Mouse (Mus musculus): ENCODE results near the gene Gngt2. TPM values are rescaled to one million over a fixed set of nuclear protein-coding genes. Genes with fewer than 3 reads are reported as not detected.

Gene Gngt2
- polyA plus RNA-seq, 1 experiment from 2014 or later = 13.3 TPM

DNA sequence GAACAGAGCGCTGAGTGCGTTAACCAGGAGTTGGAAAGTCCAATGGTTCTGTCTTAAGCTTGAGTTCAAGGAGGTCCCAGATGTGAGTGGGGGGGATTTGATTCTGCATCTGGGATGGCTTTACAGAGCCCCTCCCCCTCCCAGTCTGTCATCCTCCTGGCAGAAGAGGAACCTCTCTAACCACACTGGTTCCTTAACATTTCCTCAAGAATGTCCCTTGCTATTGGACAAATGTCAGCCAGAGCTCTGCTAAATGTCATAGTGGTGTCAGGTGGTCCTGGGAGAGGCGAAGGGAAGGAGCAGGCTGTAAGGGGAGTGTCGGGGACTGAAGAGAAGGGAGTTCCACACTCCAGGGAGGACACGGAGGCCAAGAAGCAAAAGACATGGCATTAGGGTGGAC, 5.9 kb downstream of the Gngt2 start:
- Histone ChIP-seq H3K36me3 (no peaks in the 10 kb centered on the region), H3K9me3 (no peaks in the 10 kb centered on the region), H3K4me3 (no peak overlapping the region), H3K27me3 (peaks cover 28% of the 10 kb centered on the region), H3K4me2 (no peak overlapping the region), H3K4me1 (peaks cover 19% of the 10 kb centered on the region), H3K27ac (no peak overlapping the region; the same call in 1 of the 2 replicates), H3K9ac (no peak overlapping the region)
- WGBS = 71% methylated on average over 5 of the region's 5 CpGs
- ATAC-seq (ENCODE audit: insufficient number of reproducible peaks, insufficient read depth, low FRiP score, low TSS enrichment, low read depth) = no peak

DNA sequence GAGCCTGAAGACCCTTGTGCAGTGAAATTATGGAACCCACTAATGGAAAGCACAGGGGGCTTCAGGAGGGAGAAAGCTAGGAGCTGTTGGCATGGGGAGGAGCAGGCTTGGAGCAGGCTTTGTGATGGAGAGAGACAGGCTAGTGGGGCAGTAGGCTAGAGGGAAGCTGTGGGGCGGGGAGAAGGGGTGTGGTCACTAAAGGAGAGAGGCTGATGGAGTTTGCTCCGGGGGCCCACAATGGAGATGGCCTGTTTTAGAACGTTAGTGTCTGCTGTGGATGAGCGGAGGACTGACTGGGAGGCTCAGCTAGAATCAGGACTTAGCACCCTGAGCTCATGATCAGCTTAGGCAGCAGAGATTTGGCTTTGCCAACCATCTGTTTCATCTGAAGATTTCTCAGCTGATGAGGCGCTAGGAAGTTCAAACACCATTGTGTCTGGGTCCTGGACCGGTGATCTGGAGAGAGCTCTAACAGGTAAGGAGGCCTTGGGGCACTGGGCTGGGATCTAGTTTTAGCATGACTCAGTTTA, 6.5 kb downstream of the Gngt2 start:
- 68% methylated on average over 6 of the region's 6 CpGs for WGBS
- Histone ChIP-seq H3K36me3 (no peaks in the 10 kb centered on the region), H3K4me1 (peaks cover 19% of the 10 kb centered on the region), H3K9ac (no peak overlapping the region), H3K4me3 (no peak overlapping the region), H3K9me3 (no peaks in the 10 kb centered on the region), H3K4me2 (no peak overlapping the region), H3K27ac (no peak overlapping the region; the same call in 1 of the 2 replicates), H3K27me3 (peaks cover 28% of the 10 kb centered on the region)
- ATAC-seq (ENCODE audit: insufficient number of reproducible peaks, insufficient read depth, low FRiP score, low TSS enrichment, low read depth) = no peak

DNA sequence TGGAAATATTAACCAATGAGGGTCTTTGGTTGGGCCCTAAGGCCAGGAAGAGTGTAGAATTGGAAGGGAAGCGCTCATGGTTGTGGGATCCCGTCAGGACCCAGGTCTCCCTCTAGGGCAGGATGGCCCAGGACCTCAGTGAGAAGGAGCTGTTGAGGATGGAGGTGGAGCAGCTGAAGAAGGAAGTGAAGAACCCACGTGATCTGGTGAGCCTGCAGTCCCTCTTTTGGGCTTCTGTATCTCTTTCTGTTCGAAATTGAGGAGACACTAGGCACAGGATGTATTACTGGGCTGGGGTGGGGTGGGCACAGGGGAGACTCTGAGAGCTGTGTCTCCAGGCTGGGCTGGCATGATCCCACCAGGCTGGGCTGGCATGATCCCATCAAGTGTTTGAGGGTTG, 7.9 kb downstream of the Gngt2 start:
- Histone ChIP-seq H3K9ac (no peak overlapping the region), H3K4me1 (peaks cover 19% of the 10 kb centered on the region), H3K9me3 (no peaks in the 10 kb centered on the region), H3K4me2 (no peak overlapping the region), H3K36me3 (no peaks in the 10 kb centered on the region), H3K27ac (no peak overlapping the region), H3K4me3 (no peak overlapping the region), H3K27me3 (peaks cover 28% of the 10 kb centered on the region)
- no peak for ATAC-seq (ENCODE audit: insufficient number of reproducible peaks, insufficient read depth, low FRiP score, low TSS enrichment, low read depth)
- WGBS = 64% methylated on average over 4 of the region's 4 CpGs

DNA sequence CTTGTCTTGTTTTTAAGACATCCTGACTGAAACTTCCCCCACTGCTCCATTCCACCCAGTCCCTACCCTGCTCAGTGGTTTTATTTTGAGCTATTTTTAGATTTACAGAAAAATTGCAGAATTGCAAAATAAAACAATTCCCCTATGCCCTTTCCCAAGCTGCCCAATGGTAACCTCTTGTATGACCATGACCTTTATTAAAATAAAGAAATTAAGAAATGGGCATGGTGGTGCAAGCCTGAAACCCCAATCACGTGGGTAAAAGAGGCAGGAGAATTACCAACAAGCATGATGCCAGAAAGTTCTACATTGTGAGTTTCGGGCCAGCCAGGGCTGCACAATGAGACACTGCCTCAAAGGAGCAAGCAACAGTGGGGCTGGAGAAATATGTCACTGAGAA, 13.9 kb downstream of the Gngt2 start:
- Histone ChIP-seq H3K9me3 (no peaks in the 10 kb centered on the region), H3K36me3 (no peaks in the 10 kb centered on the region), H3K4me2 (no peak overlapping the region), H3K27me3 (no peaks in the 10 kb centered on the region), H3K9ac (no peak overlapping the region), H3K27ac (no peak overlapping the region), H3K4me1 (no peaks in the 10 kb centered on the region; the same call in 1 of the 2 replicates), H3K4me3 (no peak overlapping the region)
- no peak for ATAC-seq (ENCODE audit: insufficient number of reproducible peaks, insufficient read depth, low FRiP score, low TSS enrichment, low read depth)
- 72% methylated on average over 2 of the region's 2 CpGs for WGBS

GRCm38 (mm10) chr11:95853684-95854083, 16.7 kb downstream of the Gngt2 start:
- WGBS = 53% methylated on average over 5 of the region's 5 CpGs

DNA sequence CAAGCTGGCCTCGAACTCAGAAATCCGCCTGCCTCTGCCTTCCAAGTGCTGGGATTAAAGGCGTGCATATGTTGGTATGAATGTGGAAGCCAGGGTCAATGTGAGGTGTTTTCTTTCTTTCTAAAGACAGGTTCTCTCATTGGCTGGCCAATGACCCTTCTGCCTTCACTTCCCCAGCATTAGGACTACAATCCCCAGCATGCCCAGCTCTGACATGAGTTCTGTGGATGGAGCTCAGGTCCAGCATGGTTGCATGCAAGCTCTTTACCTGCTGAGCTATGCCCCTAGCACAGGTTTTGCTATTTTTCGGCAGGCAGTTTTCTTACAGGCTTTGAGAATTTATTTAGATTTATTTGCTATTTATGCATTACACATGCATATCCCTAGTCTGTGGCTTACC, 20.3 kb downstream of the Gngt2 start:
- Histone ChIP-seq H3K27ac (no peak overlapping the region), H3K36me3 (no peaks in the 10 kb centered on the region), H3K4me2 (0 out of 2 replicates have a peak overlapping the region, but pooled peaks have one; percentile 74), H3K9me3 (no peaks in the 10 kb centered on the region), H3K27me3 (no peaks in the 10 kb centered on the region), H3K9ac (0 out of 2 replicates have a peak overlapping the region, but pooled peaks have one; percentile 12), H3K4me3 (no peak overlapping the region), H3K4me1 (peaks cover 14% of the 10 kb centered on the region)
- WGBS = 77% methylated on average over 4 of the region's 4 CpGs
- no peak for ATAC-seq (ENCODE audit: insufficient number of reproducible peaks, insufficient read depth, low FRiP score, low TSS enrichment, low read depth)

More at GRCm38 (mm10) chr11:95853684-95854083, 16.7 kb downstream of the Gngt2 start:
- Histone ChIP-seq H3K9me3 (no peaks in the 10 kb centered on the region), H3K36me3 (no peaks in the 10 kb centered on the region), H3K4me2 (no peak overlapping the region), H3K4me3 (no peak overlapping the region), H3K27me3 (no peaks in the 10 kb centered on the region), H3K27ac (no peak overlapping the region), H3K9ac (no peak overlapping the region), H3K4me1 (peaks cover 7% of the 10 kb centered on the region; the same call in 1 of the 2 replicates)
- ATAC-seq (ENCODE audit: insufficient number of reproducible peaks, insufficient read depth, low FRiP score, low TSS enrichment, low read depth) = no peak

DNA sequence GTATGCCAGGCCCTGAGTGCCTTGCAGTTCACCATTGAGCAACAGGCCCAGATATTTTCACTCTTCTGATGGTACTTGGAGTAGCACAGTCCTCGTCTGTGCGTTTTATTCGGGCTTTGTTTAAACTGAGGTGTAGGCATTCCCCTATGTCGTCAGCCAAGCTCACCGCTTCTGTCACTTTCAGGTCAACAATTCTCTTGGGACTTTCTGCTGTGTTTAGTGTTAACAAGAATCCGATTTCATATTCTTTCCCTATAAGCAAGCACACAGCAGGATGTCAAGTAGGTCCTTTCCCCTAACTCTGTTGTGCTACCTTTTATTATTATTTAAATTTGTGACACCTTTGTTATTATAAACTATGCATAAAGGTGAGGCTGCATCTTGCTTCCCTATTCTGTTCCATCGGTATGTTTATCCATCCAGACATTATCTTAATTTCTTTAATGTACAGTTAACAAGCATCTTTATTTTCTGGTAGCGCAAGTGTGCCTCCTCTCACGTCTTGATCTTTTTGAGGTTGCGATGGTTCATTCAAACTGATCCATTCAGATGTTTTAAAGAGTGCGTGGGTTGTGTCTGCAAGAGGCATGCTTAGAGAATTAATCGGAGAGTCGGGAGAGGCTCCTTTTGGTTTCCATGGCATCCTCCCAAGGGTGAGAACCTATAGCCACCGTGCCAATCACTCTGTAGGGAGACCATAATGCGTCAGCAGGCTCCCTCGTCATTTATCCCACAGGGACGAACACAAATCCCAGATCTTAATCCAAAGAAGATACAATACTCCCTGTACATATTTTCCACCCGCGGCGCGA, 20.9 kb downstream of the Gngt2 start:
- WGBS = 21% methylated on average over 21 of the region's 21 CpGs
- peak overlapping the region; percentile 96 for H3K27ac ChIP-seq
- peak overlapping the region; percentile 71 for H3K4me3 ChIP-seq
- no peaks in the 10 kb centered on the region for H3K27me3 ChIP-seq
- H3K9me3 ChIP-seq = no peaks in the 10 kb centered on the region
- H3K4me1 ChIP-seq = peaks cover 14% of the 10 kb centered on the region
- H3K36me3 ChIP-seq = no peaks in the 10 kb centered on the region
- no peak for ATAC-seq (ENCODE audit: insufficient number of reproducible peaks, insufficient read depth, low FRiP score, low TSS enrichment, low read depth)
- peak overlapping the region; percentile 74 for H3K4me2 ChIP-seq
- H3K9ac ChIP-seq = peak overlapping the region; percentile 70

DNA sequence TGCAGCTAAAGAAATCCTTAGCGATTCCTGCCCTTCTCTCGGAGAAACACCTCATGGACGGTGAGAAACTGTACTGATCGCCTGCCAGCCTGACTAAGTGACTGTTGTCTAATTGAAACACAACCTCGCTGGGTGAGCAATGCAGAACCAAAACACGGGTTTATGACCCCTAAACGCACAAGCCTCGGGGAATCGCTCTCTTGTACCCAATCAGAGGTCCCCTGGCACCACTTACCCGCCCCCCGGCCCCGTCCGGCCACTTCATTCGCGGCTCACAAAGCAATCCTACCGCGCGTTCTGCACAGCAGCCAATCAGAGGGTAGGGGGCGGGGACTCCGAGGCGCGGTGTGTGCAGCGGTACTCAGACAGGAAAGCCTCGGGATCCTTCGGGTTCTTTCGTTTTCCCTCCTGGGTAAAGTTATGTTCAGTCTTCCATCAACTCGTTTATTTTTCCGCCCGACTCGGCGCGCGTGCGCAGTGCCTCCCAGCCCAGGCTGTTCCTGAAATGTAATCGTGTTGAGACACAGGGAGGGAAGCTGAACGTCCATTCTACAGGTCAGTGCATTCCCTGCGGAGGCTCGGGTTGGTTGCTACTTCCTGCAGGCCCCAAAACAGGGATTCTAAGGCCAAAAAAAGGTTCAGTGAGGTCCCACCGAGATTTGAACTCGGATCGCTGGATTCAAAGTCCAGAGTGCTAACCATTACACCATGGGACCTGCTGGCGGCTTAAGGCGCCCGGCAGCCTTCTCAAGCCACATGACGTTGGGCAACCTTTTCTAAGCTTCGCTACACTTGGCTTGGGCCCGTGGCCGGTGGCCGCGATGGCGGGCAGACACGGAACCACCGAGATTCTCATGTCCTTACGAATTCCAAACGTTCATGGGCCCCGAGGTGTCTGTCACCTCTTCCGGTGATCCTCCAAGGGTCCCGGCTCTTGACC, 21.8 kb downstream of the Gngt2 start:
- Histone ChIP-seq H3K4me2 (peak overlapping the region; percentile 74), H3K27ac (peak overlapping the region; percentile 96), H3K27me3 (no peaks in the 10 kb centered on the region), H3K9ac (peak overlapping the region; percentile 76), H3K4me3 (peak overlapping the region; percentile 71), H3K4me1 (peaks cover 14% of the 10 kb centered on the region), H3K36me3 (no peaks in the 10 kb centered on the region), H3K9me3 (no peaks in the 10 kb centered on the region)
- peak; percentile 98 for ATAC-seq (ENCODE audit: insufficient number of reproducible peaks, insufficient read depth, low FRiP score, low TSS enrichment, low read depth)
- WGBS = under 1% methylated on average over 58 of the region's 58 CpGs

DNA sequence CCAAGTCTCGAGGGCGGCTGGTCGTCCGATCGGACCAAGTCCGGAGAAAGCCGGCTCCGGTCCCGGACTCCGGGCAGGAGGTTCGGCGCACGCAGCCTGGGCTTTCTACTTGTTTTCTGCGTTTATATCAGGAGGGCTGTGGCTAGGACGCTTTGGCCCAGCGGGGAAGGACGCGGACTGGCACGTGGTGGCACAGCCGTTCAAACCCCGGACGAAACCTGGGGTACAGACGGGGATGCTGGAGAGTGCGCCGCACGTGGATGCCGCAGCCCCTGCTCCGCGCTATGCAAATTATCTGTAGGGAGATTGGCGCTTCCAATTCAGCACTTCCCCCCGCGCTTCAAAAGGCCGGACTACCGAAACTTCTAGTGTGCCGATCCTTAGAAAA, 22.4 kb downstream of the Gngt2 start:
- H3K9me3 ChIP-seq = no peaks in the 10 kb centered on the region
- no peaks in the 10 kb centered on the region for H3K27me3 ChIP-seq
- peak overlapping the region; percentile 76 for H3K9ac ChIP-seq
- H3K36me3 ChIP-seq = no peaks in the 10 kb centered on the region
- no peak for ATAC-seq (ENCODE audit: insufficient number of reproducible peaks, insufficient read depth, low FRiP score, low TSS enrichment, low read depth)
- H3K4me1 ChIP-seq = peaks cover 14% of the 10 kb centered on the region
- peak overlapping the region; percentile 71 for H3K4me3 ChIP-seq
- under 1% methylated on average over 35 of the region's 35 CpGs for WGBS
- H3K4me2 ChIP-seq = peak overlapping the region; percentile 74
- peak overlapping the region; percentile 96 for H3K27ac ChIP-seq

DNA sequence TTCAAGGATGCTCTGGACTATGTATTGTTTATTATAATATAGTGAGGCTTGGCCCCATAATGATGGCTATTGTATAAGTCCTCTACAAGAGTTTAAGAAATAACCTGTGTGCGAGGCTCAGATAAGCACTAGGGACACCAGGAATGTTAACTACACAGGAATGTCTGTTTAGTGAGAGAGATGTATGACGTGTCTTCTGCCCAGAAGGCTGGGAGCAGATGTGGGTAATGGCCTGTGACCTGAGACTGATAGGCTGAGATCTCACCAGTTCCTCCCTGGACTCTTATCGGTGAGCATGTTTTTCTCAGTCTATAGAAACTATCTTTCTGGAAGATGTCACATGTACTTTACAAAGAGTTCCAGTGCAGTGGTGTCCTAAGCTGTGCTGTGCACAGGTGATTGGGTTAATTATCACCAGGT, 23.1 kb downstream of the Gngt2 start:
- Histone ChIP-seq H3K27ac (0 out of 2 replicates have a peak overlapping the region, but pooled peaks have one; percentile 96), H3K27me3 (no peaks in the 10 kb centered on the region), H3K4me3 (peak overlapping the region; percentile 71), H3K9ac (peak overlapping the region; percentile 76), H3K4me2 (peak overlapping the region; percentile 74), H3K36me3 (no peaks in the 10 kb centered on the region), H3K4me1 (peaks cover 14% of the 10 kb centered on the region), H3K9me3 (no peaks in the 10 kb centered on the region)
- 28% methylated on average over 3 of the region's 3 CpGs for WGBS
- ATAC-seq (ENCODE audit: insufficient number of reproducible peaks, insufficient read depth, low FRiP score, low TSS enrichment, low read depth) = no peak

- H3K4me1 ChIP-seq = peaks cover 14% of the 10 kb centered on the region
- H3K9ac ChIP-seq = no peak overlapping the region
- no peaks in the 10 kb centered on the region for H3K27me3 ChIP-seq
- no peaks in the 10 kb centered on the region for H3K36me3 ChIP-seq
- no peak overlapping the region for H3K4me2 ChIP-seq
- no peak for ATAC-seq (ENCODE audit: insufficient number of reproducible peaks, insufficient read depth, low FRiP score, low TSS enrichment, low read depth)
- H3K9me3 ChIP-seq = no peaks in the 10 kb centered on the region
- H3K27ac ChIP-seq = no peak overlapping the region
- H3K4me3 ChIP-seq = no peak overlapping the region
- 95% methylated on average over 8 of the region's 8 CpGs for WGBS
Observed at GRCm38 (mm10) chr11:95861397-95861796, 24.4 kb downstream of the Gngt2 start.

Data from embryonic facial prominence, embryonic 13.5 days (tissue).